Mouse (Mus musculus): ENCODE data around the gene Rsph3a.

- no peak for TF ChIP-seq CTCF (IDR thresholded peaks at IDR 0.05; ENCODE audit: borderline replicate concordance, insufficient read depth, low read length)
- TF ChIP-seq POLR2A (IDR thresholded peaks at IDR 0.05; ENCODE audit: low read depth, low read length) = no peak
Measured at GRCm38 (mm10) chr17:7924185-7924725, 21.2 kb upstream of the Rsph3a start.

Measured in embryonic fibroblast, embryonic 13.5 days (primary cell).